Mouse (Mus musculus): ENCODE results near the gene Col18a1. TPM values are rescaled to one million over a fixed set of nuclear protein-coding genes. Genes with fewer than 3 reads are reported as not detected.

Gene Col18a1
- total and polyA plus RNA-seq, 2 experiments from 2014 or later: 20.0 to 47.5 TPM

DNA sequence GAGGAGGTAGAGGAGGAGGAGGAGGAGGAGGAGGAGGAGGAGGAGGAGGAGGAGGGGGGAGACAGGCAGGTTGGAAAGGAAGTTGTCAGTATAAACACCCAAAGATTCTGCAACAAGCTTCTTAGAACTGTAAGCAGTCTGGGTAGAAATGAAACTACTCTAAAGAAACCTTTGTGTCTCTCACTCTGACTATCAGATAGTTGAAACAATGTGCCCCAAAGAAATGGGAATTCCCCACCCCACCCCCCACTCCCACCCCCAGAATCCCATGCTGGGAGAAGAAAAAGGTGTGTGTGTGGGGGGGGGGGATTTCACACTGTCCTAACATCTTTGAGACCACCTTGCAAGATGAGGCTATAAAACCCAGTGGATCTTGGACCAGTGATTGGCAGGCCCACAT is 62.0 kb downstream of the Col18a1 start:
- Histone ChIP-seq H3K36me3 (ENCODE audit: insufficient read depth, low read length) (no peaks in the 10 kb centered on the region), H3K27ac (no peak overlapping the region), H3K9me3 (ENCODE audit: low read length) (no peaks in the 10 kb centered on the region), H3K4me1 (ENCODE audit: insufficient read depth, low read length) (no peaks in the 10 kb centered on the region), H3K4me3 (ENCODE audit: low read length) (no peak overlapping the region), H3K4me2 (ENCODE audit: low read depth, low read length) (no peak overlapping the region), H3K27me3 (ENCODE audit: insufficient read depth, low read length) (no peaks in the 10 kb centered on the region), H3K9ac (replicated peaks; ENCODE audit: low read length) (no peak overlapping the region)
- DNase-seq (ENCODE audit: low spot score): no peak
- no peak for TF ChIP-seq CTCF (IDR thresholded peaks at IDR 0.05; ENCODE audit: low read depth)
- no peak for ATAC-seq

- H3K9ac ChIP-seq (replicated peaks; ENCODE audit: low read length): no peak overlapping the region
- no peak for ATAC-seq
- H3K4me2 ChIP-seq (ENCODE audit: low read depth, low read length): no peak overlapping the region
- DNase-seq (ENCODE audit: low spot score): no peak
- no peaks in the 10 kb centered on the region for H3K27me3 ChIP-seq (ENCODE audit: insufficient read depth, low read length)
- H3K9me3 ChIP-seq (ENCODE audit: low read length): no peaks in the 10 kb centered on the region
- no peak overlapping the region for H3K27ac ChIP-seq
- no peaks in the 10 kb centered on the region for H3K36me3 ChIP-seq (ENCODE audit: insufficient read depth, low read length)
- TF ChIP-seq CTCF (IDR thresholded peaks at IDR 0.05; ENCODE audit: low read depth): no peak
- WGBS: 63% methylated on average over 8 of the region's 8 CpGs
- H3K4me1 ChIP-seq (ENCODE audit: insufficient read depth, low read length): no peaks in the 10 kb centered on the region
- H3K4me3 ChIP-seq (ENCODE audit: low read length): no peak overlapping the region
Measured at GRCm38 (mm10) chr10:77103689-77104088, 62.7 kb downstream of the Col18a1 start.

- 90% methylated on average over 4 of the region's 4 CpGs for WGBS
- Histone ChIP-seq H3K4me3 (ENCODE audit: low read length) (no peak overlapping the region), H3K4me2 (ENCODE audit: low read depth, low read length) (no peak overlapping the region), H3K9me3 (ENCODE audit: low read length) (no peaks in the 10 kb centered on the region), H3K9ac (replicated peaks; ENCODE audit: low read length) (no peak overlapping the region), H3K27me3 (ENCODE audit: insufficient read depth, low read length) (no peaks in the 10 kb centered on the region), H3K27ac (no peak overlapping the region), H3K4me1 (ENCODE audit: insufficient read depth, low read length) (0 out of 2 replicates have a peak, but pooled peaks cover 5% of the 10 kb centered on the region), H3K36me3 (ENCODE audit: insufficient read depth, low read length) (no peaks in the 10 kb centered on the region)
- ATAC-seq (no peak), DNase-seq (ENCODE audit: low spot score) (no peak)
- no peak for TF ChIP-seq CTCF (IDR thresholded peaks at IDR 0.05; ENCODE audit: low read depth)
Measured at GRCm38 (mm10) chr10:77099777-77100176, 66.6 kb downstream of the Col18a1 start.

DNA sequence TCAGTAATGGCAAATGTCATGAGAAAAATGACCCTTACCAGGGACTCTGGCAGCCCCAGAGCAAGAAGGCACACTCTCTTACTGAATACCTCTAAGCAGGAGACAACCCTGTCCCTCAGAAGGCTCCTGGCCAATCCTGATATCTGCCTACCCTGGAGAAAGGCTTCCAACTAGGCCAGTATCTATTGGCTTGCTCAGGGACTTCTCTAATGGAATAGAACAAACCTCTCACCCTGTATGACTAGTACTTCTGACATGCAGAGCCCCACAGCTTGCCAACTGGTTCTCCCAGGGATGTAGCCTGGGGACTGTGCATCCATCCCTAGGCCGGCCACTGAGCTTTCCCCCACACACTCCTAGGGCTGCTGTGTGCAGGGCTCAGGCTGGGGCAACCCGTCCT is 67.7 kb downstream of the Col18a1 start:
- Histone ChIP-seq H3K4me2 (ENCODE audit: low read depth, low read length) (no peak overlapping the region), H3K9ac (replicated peaks; ENCODE audit: low read length) (no peak overlapping the region), H3K9me3 (ENCODE audit: low read length) (no peaks in the 10 kb centered on the region), H3K27ac (no peak overlapping the region), H3K27me3 (ENCODE audit: insufficient read depth, low read length) (no peaks in the 10 kb centered on the region), H3K4me3 (ENCODE audit: low read length) (no peak overlapping the region), H3K36me3 (ENCODE audit: insufficient read depth, low read length) (no peaks in the 10 kb centered on the region), H3K4me1 (ENCODE audit: insufficient read depth, low read length) (0 out of 2 replicates have a peak, but pooled peaks cover 5% of the 10 kb centered on the region)
- DNase-seq (ENCODE audit: low spot score) (no peak), ATAC-seq (no peak)
- WGBS: 92% methylated on average over 2 of the region's 2 CpGs
- TF ChIP-seq CTCF (IDR thresholded peaks at IDR 0.05; ENCODE audit: low read depth): no peak

DNA sequence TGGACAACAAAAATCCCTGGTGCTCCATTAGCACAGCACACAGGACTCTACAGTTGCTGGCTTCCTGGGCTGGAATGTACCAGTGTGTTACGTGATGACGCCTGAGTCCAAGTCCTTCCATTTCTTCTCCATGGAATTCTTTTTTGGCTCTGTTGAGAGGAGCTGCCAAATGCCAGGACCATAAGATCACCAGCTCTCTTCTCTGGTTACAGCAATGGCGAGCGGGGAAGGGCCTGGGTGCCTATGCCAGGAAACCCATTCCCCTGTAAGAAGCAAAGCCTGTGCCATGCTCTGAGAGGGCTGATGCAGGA is 68.5 kb downstream of the Col18a1 start:
- H3K9ac ChIP-seq (replicated peaks; ENCODE audit: low read length): no peak overlapping the region
- no peak for TF ChIP-seq CTCF (IDR thresholded peaks at IDR 0.05; ENCODE audit: low read depth)
- no peak overlapping the region for H3K4me3 ChIP-seq (ENCODE audit: low read length)
- DNase-seq (ENCODE audit: low spot score) (no peak), ATAC-seq (0 out of 2 replicates have a peak, but pooled peaks have one; percentile 49)
- H3K36me3 ChIP-seq (ENCODE audit: insufficient read depth, low read length): no peaks in the 10 kb centered on the region
- no peaks in the 10 kb centered on the region for H3K27me3 ChIP-seq (ENCODE audit: insufficient read depth, low read length)
- no peaks in the 10 kb centered on the region for H3K9me3 ChIP-seq (ENCODE audit: low read length)
- WGBS: 73% methylated on average over 4 of the region's 4 CpGs
- no peak overlapping the region for H3K27ac ChIP-seq
- H3K4me1 ChIP-seq (ENCODE audit: insufficient read depth, low read length): 0 out of 2 replicates have a peak, but pooled peaks cover 5% of the 10 kb centered on the region
- H3K4me2 ChIP-seq (ENCODE audit: low read depth, low read length): no peak overlapping the region

DNA sequence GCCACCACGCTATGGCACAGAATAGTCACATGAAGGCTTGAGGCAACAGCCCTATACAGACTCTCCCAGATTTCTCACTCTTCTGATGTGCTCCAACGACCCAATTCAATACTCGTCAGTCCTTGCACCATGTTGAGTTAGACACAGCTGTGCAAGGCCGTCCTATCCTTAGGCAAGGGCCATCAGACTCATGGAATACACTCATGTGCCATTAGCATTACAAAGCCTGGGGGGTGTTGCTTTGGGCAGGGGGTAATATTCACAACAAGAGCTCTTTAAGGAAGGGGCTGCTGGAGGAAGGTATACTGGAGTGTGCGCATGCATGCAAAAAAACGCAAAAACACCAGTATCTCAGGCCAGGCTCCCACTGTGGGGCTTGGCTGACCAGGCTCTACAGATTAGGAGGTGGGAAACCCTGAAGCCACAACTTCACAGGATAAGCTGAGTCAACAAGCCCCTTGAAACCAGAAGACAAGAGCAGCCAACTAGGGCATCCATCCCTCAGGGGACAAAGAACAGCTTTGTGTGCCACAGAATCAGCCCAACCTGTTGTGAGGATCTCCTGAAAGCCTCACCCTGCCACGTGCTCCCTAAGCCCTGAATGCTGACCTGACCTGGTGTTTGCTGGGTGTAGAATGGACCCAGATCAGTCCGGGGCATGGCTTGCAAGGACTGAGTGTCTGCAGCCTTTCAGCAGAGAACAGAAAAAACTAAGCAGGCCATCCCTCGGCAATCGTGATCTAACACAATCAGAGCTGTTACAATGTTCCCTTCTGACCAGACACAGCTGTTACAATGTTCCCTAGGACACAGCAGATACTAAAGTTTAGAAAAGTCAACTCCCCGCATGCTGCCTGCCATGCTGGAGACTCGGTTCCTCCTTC is 69.1 kb downstream of the Col18a1 start:
- DNase-seq (ENCODE audit: low spot score) (no peak), ATAC-seq (peak; percentile 64; the same call in 1 of the 2 replicates)
- TF ChIP-seq CTCF (IDR thresholded peaks at IDR 0.05; ENCODE audit: low read depth): no peak
- H3K9ac ChIP-seq (replicated peaks; ENCODE audit: low read length): no peak overlapping the region
- H3K4me1 ChIP-seq (ENCODE audit: insufficient read depth, low read length): 0 out of 2 replicates have a peak, but pooled peaks cover 5% of the 10 kb centered on the region
- no peak overlapping the region for H3K4me3 ChIP-seq (ENCODE audit: low read length)
- no peak overlapping the region for H3K27ac ChIP-seq
- no peak overlapping the region for H3K4me2 ChIP-seq (ENCODE audit: low read depth, low read length)
- no peaks in the 10 kb centered on the region for H3K27me3 ChIP-seq (ENCODE audit: insufficient read depth, low read length)
- H3K9me3 ChIP-seq (ENCODE audit: low read length): no peaks in the 10 kb centered on the region
- WGBS: 53% methylated on average over 12 of the region's 12 CpGs
- no peaks in the 10 kb centered on the region for H3K36me3 ChIP-seq (ENCODE audit: insufficient read depth, low read length)

DNA sequence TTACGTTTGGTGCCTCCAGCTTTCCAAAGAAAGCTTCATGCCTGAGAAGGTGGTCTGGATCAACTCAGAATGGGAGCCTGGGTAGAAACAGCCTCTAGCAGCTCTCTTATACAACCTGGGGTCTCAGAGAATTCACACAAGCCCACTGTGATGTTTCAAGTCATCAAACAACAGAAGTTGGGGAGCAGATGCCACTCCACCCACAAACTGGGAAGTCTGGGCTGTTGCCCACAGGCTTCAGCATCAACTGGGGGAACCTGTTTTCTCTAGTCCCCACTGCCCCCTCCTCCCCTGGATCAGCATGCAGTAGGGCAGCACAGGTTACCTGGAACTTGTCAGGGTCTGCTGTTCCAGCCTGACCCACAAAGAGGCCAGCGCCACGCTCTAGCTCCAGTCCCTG is 70.7 kb downstream of the Col18a1 start:
- TF ChIP-seq CTCF (IDR thresholded peaks at IDR 0.05; ENCODE audit: low read depth): no peak
- no peaks in the 10 kb centered on the region for H3K27me3 ChIP-seq (ENCODE audit: insufficient read depth, low read length)
- no peak for DNase-seq (ENCODE audit: low spot score)
- H3K4me1 ChIP-seq (ENCODE audit: insufficient read depth, low read length): 0 out of 2 replicates have a peak, but pooled peaks cover 5% of the 10 kb centered on the region
- no peak overlapping the region for H3K27ac ChIP-seq
- H3K4me3 ChIP-seq (ENCODE audit: low read length): no peak overlapping the region
- no peak for ATAC-seq
- H3K4me2 ChIP-seq (ENCODE audit: low read depth, low read length): no peak overlapping the region
- H3K9ac ChIP-seq (replicated peaks; ENCODE audit: low read length): no peak overlapping the region
- H3K9me3 ChIP-seq (ENCODE audit: low read length): no peaks in the 10 kb centered on the region
- WGBS: 91% methylated on average over 3 of the region's 3 CpGs
- H3K36me3 ChIP-seq (ENCODE audit: insufficient read depth, low read length): no peaks in the 10 kb centered on the region
